Mouse (Mus musculus) intestine, postnatal 0 days (tissue): ENCODE results near the gene Gda. TPM values are rescaled to one million over a fixed set of nuclear protein-coding genes. Genes with fewer than 3 reads are reported as not detected.

ENCODE experiments used
- ATAC-seq: fragments of 200-750 bp; cut with Nextera tagmentation; 2 replicates; pipeline ENCODE4 v1.8.0; 2017; ENCODE audit warnings: mild to moderate bottlenecking, moderate TSS enrichment, moderate library complexity
- H3K27ac ChIP-seq: fragments of 300-500 bp; sonication (generic); 2 replicates; pipeline ENCODE4 v1.5.1; 2014; ENCODE audit warnings: mild to moderate bottlenecking, low read depth, low read length, moderate library complexity
- H3K27me3 ChIP-seq: fragments of 300-500 bp; sonication (generic); replicated peaks from 2 replicates; pipeline ENCODE4 v1.6.1; 2014; ENCODE audit warnings: low read length, mixed read lengths; ENCODE audit not compliant: control insufficient read depth, insufficient read depth
- H3K36me3 ChIP-seq: fragments of 300-500 bp; sonication (generic); 2 replicates; pipeline ENCODE4 v1.6.1; 2014; ENCODE audit warnings: mild to moderate bottlenecking, moderate library complexity; ENCODE audit not compliant: control insufficient read depth, insufficient read depth
- H3K4me1 ChIP-seq: fragments of 300-500 bp; sonication (generic); replicated peaks from 2 replicates; pipeline ENCODE4 v1.6.1; 2014; ENCODE audit warnings: antibody characterized with exemption, low read length, mixed read lengths; ENCODE audit not compliant: control insufficient read depth, insufficient read depth
- H3K4me2 ChIP-seq: fragments of 300-500 bp; sonication (generic); replicated peaks from 2 replicates; pipeline ENCODE4 v1.6.1; 2014; ENCODE audit warnings: low read depth, mild to moderate bottlenecking, moderate library complexity
- H3K4me3 ChIP-seq: fragments of 300-500 bp; sonication (generic); 2 replicates; pipeline ENCODE4 v1.5.1; 2014; ENCODE audit warnings: low read depth, low read length
- H3K9ac ChIP-seq: fragments of 300-500 bp; sonication (generic); 2 replicates; pipeline ENCODE4 v1.6.1; 2014; ENCODE audit warnings: mild to moderate bottlenecking, low read depth, low read length
- H3K9me3 ChIP-seq: fragments of 300-500 bp; sonication (generic); 2 replicates; pipeline ENCODE4 v1.6.1; 2016; ENCODE audit warnings: mixed run types; ENCODE audit not compliant: control insufficient read depth
- CTCF ChIP-seq: sonication (generic); IDR thresholded peaks from 2 replicates; pipeline ENCODE4 v1.5.1; 2016; ENCODE audit warnings: low read depth, mild to moderate bottlenecking, control low read depth, antibody characterized with exemption, moderate library complexity
- WGBS: fragments of 180-500 bp; shearing (Covaris S2); extraction: QIAGEN DNeasy Blood & Tissue Kit; methylation state at CpG from one replicate; pipeline ENCODE4 v1.1.7; 2014; 5-methylcytosine and 5-hydroxymethylcytosine counted together
- polyA plus RNA-seq: library from polyadenylated mRNA; unstranded; fragments of >200 nt; fragmentation: Nextera tagmentation; extraction: Ambion mirVana; gene quantifications from 2 replicates; pipeline ENCODE4 v1.2.1, GENCODE M21; 2015

The Gda gene
- polyA plus RNA-seq, 1 experiment from 2014 or later: 37.3 TPM

DNA sequence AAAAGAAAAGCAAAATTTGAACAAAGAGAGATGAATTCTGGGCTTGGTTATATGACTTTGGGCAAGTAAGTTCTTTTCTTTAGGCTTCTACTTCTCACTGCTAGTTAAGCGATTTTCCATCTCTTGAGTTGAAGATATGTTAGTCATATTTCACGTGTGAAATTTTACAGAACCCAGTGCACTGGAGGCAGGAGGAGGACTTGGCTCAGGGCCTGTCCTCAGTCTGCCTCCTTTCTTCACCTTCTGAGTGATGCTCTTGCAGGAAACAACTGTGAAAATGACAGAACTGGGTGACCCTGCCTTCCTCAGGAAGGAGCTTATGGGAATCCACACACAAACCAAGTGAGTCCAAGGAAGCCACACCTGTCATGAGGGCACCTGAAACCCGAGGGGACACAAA, 57.9 kb downstream of the Gda start:
- H3K36me3 ChIP-seq: 0 out of 2 replicates have a peak, but pooled peaks cover 6% of the 10 kb centered on the region
- 64% methylated on average over 3 of the region's 3 CpGs for WGBS
- ATAC-seq: no peak

DNA sequence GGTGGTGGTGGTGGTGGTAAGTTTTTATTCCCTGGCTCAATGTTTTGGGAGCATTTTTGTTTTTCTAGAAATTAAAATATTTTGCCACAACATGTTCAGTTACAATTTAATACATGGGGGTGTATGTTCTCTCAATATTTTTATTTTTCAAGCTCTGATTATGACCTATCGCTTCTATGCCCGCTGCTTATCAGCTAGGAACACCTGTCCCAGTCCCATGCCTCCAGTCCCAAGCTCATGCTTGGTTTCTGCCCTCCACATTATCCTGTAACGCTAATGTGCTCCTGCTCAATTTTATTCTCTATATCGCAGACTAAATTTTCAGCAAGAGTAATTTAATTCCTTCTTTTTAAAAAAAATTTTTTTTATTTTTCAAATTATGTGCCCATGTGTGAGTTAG, 64.1 kb downstream of the Gda start:
- no peak overlapping the region for H3K9ac ChIP-seq
- H3K27ac ChIP-seq: no peak overlapping the region
- no peak for ATAC-seq
- no peak overlapping the region for H3K4me3 ChIP-seq
- H3K27me3 ChIP-seq: no peaks in the 10 kb centered on the region
- 92% methylated on average over 4 of the region's 4 CpGs for WGBS
- H3K36me3 ChIP-seq: peaks cover 6% of the 10 kb centered on the region; the same call in 1 of the 2 replicates
- TF ChIP-seq CTCF: no peak
- H3K9me3 ChIP-seq: no peaks in the 10 kb centered on the region
- no peaks in the 10 kb centered on the region for H3K4me1 ChIP-seq
- no peak overlapping the region for H3K4me2 ChIP-seq

More for the DNA sequence above, 57.9 kb downstream of the Gda start:
- TF ChIP-seq CTCF: no peak
- Histone ChIP-seq H3K9ac (no peak overlapping the region), H3K4me2 (no peak overlapping the region), H3K4me3 (no peak overlapping the region), H3K27ac (no peak overlapping the region), H3K9me3 (no peaks in the 10 kb centered on the region), H3K4me1 (no peaks in the 10 kb centered on the region), H3K27me3 (no peaks in the 10 kb centered on the region)

DNA sequence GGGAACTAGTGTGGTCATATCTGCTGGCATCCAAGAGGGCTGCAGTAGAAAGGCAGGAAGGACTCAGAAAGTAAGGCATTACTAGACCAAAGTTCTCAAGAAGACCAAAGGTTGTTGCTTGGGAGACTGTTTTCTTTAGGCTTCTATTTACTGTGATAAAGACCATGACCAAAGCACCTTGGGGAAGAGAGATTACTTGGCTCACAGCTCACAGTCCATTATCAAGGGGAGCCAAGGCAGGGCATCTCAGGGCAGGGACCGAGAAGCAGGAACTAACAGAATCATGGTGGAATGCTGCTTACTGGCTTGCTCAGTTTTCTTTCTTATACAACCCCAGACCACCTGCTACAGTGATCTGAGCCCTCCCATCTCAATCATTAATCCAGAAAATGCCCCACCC, 65.9 kb downstream of the Gda start:
- 57% methylated on average over 1 of the region's 1 CpGs for WGBS
- no peak overlapping the region for H3K9ac ChIP-seq
- no peaks in the 10 kb centered on the region for H3K27me3 ChIP-seq
- H3K4me3 ChIP-seq: no peak overlapping the region
- ATAC-seq: peak; percentile 86
- H3K36me3 ChIP-seq: peaks cover 6% of the 10 kb centered on the region; the same call in 1 of the 2 replicates
- no peaks in the 10 kb centered on the region for H3K9me3 ChIP-seq
- no peaks in the 10 kb centered on the region for H3K4me1 ChIP-seq
- H3K4me2 ChIP-seq: no peak overlapping the region
- TF ChIP-seq CTCF: no peak
- H3K27ac ChIP-seq: no peak overlapping the region

DNA sequence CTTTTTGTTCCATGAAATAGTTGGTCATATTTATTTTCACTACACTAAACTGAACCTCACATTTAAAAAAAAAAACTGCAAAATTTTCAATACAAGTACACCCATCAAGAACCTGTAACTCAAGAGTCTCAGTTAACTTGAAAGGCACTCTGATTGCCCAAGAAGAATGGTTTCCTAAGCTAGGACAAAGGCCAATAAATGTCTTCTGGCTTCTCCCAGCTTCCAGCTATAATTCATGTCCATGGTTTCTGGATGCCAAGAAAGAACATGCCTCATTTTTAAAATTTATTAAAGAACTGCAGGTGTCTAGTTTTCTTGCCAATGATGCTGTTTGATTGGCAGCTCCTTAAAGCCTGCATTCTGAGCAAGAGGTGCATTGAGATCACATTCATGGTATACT, 75.3 kb downstream of the Gda start:
- no peaks in the 10 kb centered on the region for H3K9me3 ChIP-seq
- H3K36me3 ChIP-seq: no peaks in the 10 kb centered on the region
- H3K4me2 ChIP-seq: no peak overlapping the region
- ATAC-seq: no peak
- no peak overlapping the region for H3K4me3 ChIP-seq
- H3K27me3 ChIP-seq: no peaks in the 10 kb centered on the region
- TF ChIP-seq CTCF: no peak
- no peak overlapping the region for H3K27ac ChIP-seq
- H3K4me1 ChIP-seq: no peaks in the 10 kb centered on the region
- no peak overlapping the region for H3K9ac ChIP-seq

DNA sequence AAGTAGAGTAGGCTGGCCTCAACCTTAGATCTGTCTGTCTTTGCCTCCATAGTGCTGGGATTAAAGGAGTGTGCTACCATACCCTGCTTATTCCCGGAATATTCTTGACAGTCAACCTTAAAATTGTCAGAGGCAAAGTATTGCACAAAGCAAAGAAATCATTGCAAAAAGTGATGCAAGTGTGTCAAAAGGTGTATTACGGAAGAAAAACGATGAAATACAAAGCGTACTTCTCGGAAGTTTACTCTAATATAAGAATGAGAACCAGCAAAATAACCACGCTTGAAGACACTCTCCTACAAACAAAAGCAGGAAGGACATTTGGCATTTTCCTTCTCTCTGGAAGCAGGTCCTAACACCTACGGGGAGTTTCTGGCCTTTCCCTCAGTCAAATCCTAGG, 76.9 kb downstream of the Gda start:
- Histone ChIP-seq H3K27ac (no peak overlapping the region), H3K9me3 (no peaks in the 10 kb centered on the region), H3K27me3 (no peaks in the 10 kb centered on the region), H3K36me3 (no peaks in the 10 kb centered on the region), H3K4me2 (no peak overlapping the region), H3K4me1 (no peaks in the 10 kb centered on the region), H3K9ac (no peak overlapping the region), H3K4me3 (no peak overlapping the region)
- TF ChIP-seq CTCF: no peak
- WGBS: 95% methylated on average over 7 of the region's 7 CpGs
- ATAC-seq: no peak

DNA sequence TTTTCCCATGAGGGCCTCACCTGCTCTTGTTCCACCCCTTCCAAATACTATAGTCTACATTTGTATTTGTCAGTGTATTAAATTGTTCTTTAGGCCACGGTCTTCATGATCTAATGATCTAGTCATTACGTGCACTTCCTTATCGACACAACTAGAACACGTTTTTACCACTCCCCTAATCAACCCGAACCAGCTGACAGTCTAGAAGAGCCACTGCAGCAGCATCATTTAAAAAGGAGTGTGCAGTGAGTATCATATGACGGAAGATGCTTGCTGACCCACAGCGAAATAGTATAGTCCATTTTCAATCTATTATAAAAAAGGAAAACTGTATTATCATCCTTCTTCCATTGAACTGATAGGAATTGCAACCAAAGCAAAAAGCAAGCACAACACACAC, 82.3 kb downstream of the Gda start:
- H3K9ac ChIP-seq: no peak overlapping the region
- WGBS: 87% methylated on average over 7 of the region's 7 CpGs
- H3K27me3 ChIP-seq: no peaks in the 10 kb centered on the region
- H3K4me2 ChIP-seq: no peak overlapping the region
- no peaks in the 10 kb centered on the region for H3K36me3 ChIP-seq
- TF ChIP-seq CTCF: no peak
- H3K9me3 ChIP-seq: no peaks in the 10 kb centered on the region
- ATAC-seq: no peak
- H3K27ac ChIP-seq: no peak overlapping the region
- H3K4me1 ChIP-seq: no peaks in the 10 kb centered on the region
- no peak overlapping the region for H3K4me3 ChIP-seq

DNA sequence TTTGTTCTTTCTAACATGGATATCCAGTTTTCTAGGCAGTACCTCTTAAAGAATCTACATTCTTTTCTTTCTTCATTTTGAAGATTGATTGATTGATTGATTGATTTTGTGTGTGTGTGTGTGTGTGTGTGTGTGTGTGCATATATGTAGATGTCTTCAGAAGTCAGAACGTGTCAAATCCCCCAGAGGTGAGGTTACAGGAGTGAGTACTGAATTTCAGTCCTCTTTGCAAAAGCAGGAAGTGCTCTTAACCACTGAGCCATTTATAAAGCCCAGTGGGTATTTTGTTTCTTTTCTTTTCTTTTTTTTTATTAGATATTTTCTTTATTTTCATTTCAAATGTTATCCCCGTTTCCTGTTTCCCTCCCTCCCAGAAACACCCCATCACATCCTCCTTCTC, 86.4 kb downstream of the Gda start:
- no peak overlapping the region for H3K9ac ChIP-seq

More for the DNA sequence above, 86.4 kb downstream of the Gda start:
- Histone ChIP-seq H3K9me3 (no peaks in the 10 kb centered on the region), H3K4me1 (no peaks in the 10 kb centered on the region), H3K4me3 (no peak overlapping the region), H3K27ac (no peak overlapping the region), H3K4me2 (no peak overlapping the region), H3K27me3 (no peaks in the 10 kb centered on the region), H3K36me3 (no peaks in the 10 kb centered on the region)
- ATAC-seq: no peak
- 76% methylated on average over 2 of the region's 2 CpGs for WGBS
- no peak for TF ChIP-seq CTCF
